Mouse (Mus musculus): Measurements from ENCODE around the gene Sp4.

DNA sequence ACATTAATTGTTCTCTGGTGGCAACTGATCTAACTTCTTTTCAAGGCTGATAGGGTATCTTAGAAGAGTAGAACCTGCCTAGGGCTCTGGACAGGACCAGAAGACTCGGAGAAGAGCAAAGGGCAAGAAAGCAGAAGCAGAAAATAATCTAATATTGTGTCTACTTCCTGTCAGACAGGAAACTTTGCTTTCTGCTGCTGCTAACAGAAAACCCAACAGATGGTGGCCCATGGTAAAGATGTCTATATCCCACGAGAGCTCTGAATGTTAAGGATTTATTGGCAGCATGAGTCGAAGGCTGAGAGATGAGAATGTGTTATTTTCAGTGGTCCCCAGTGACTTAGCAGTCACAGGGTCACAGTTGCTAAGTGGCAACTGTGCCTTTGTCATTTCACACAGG lies 80.1 kb downstream of the Sp4 start:
- 0 out of 2 replicates have a peak, but pooled peaks have one; percentile 14 for TF ChIP-seq GATA1 (IDR thresholded peaks at IDR 0.05; ENCODE audit: low read depth, low read length)
- no peak for TF ChIP-seq MAX (IDR thresholded peaks at IDR 0.05; ENCODE audit: low read length)
- TF ChIP-seq NELFE (IDR thresholded peaks at IDR 0.05; ENCODE audit: low read depth, low read length), result no peak
- TF ChIP-seq JUND (IDR thresholded peaks at IDR 0.05; ENCODE audit: low read depth, low read length), result no peak
- no peak for TF ChIP-seq CTCF (IDR thresholded peaks at IDR 0.05 in 2 of 3, conservative IDR thresholded peaks at IDR 0.05 in 1 of 3; ENCODE audit: control insufficient read depth in 1 of 3, insufficient read depth in 1 of 3, low read depth in 2 of 3, low read length in 3 of 3, poor library complexity in 1 of 3, severe bottlenecking in 1 of 3)
- TF ChIP-seq CHD2 (IDR thresholded peaks at IDR 0.05; ENCODE audit: low read length), result no peak
- TF ChIP-seq USF1 (IDR thresholded peaks at IDR 0.05; ENCODE audit: low read depth, low read length), result no peak

All from MEL (cell line).